Mouse (Mus musculus) neutrophil, adult 5-6 weeks (primary cell): ENCODE data around the gene Mrpl43. TPM values are rescaled to one million over a fixed set of nuclear protein-coding genes. Genes with fewer than 3 reads are reported as not detected.

Experiments used
- ATAC-seq: fragments of 151-379, 151-347 bp; 2 replicates; pipeline ENCODE4 v1.8.0; 2017; ENCODE audit warnings: mild to moderate bottlenecking, moderate TSS enrichment; ENCODE audit not compliant: insufficient number of reproducible peaks, poor library complexity, low FRiP score, severe bottlenecking; ENCODE audit errors: extremely low read depth
- total RNA-seq: library from RNA; stranded (forward); fragments of 200-1000 nt; gene quantifications from 2 replicates; pipeline ENCODE4 v1.2.3, GENCODE M21; 2017

Gene Mrpl43
- total RNA-seq, 1 experiment from 2014 or later: 31.8 TPM

DNA sequence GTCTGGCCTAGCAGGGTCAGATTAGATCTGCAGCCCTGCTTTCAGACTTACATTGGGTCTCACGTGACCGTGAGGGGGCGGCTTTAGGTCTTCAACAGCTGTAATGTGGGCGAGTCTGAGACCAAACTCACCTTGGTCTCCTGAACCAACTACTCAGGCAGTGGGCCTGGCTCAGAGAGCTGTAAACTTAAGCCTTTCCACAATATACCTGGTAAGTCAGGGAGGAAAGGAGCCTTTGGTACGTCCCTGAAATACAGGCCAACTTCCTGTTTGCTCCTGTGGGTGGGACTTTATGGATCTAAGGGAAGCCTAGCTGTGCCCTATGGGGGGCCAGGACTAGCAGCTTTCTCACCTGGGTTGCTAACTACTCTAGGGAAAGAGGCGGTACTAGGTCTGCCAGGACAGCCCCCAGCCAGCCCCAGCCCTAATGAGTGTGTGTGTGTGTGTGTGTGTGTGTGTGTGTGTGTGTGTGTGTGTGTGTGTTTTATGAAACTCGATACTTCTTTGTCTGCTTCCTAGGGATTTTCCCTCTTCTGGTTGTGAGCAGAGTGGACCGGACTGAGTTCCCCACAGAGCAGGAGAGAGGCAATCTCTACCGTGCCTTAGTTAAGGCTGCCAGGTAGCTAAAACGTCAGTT, 8.2 kb upstream of the Mrpl43 start, which contains the start of gene Lzts2:
Lzts2 (plus strand) TSS at position 80 of the 637 bp plus-strand sequence.
- no peak for ATAC-seq

DNA sequence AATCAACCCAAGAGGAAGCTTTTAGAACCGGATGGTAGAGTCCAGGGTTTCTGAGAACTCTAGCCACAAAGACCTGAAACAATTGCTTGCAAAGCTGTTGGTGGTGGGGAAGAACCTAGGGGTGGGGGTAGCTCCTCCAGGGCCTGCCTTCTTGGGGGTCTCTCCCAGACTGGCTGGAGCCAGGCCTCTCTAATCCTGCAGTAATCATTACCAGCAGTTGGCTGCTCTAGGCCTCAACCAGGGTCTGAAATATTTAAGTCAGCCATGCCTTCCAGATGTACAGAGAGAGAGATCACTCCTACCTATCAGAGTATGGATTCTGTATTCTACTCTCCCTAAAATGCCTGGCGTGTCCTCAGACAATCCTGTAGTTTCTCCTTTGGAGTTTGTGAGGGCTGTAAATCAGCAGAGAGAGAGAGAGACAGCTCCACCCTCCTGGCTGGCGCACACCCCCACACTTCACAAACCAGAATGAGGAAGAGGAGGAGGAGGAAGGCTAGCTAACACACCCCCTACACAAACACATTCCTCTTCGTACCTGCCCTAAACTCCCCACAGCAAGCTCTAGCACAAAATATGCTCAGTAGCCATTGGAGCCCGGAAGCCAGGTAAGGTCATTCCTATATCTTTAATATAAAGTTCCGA, 7.5 kb upstream of the Mrpl43 start:
- no peak for ATAC-seq

DNA sequence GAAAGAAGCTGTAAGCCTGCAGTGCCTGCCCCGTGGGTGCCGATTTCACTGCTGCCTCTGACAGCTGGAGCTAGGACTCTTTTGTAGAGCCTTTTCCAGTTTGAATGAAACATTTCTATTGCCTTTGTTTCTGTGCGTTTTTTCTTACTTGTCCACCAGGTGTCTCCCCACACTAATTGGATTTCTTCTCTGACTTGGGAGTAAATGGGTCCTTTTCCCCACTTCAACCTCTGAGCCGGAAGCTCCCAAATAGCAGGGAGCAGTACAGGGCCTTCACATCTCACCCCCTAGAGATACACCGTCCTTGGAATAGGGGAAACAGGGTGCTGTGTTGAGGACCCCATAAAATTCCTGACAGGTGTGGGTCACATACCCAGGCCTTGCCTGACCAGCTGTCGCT, 6.4 kb upstream of the Mrpl43 start:
- ATAC-seq: no peak

DNA sequence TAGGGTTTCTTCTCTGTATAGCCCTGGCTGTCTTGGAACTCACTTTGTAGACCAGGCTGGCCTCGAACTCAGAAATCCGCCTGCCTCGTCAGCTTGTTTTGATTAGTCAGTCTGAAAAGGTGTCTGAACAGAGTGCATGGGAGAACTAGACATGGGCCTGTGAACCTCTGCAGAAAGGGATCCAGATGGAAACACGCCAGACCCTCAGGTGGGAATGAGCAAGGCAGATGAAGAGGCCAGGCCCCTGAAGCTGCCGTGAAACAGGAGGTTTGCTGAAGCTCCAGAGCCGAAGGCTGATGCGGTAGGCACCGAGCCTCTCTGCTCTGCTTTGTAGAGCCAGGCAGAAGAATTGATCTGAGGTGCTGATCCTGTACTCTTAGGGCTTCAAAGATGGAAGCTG, 6.0 kb upstream of the Mrpl43 start:
- ATAC-seq: no peak

DNA sequence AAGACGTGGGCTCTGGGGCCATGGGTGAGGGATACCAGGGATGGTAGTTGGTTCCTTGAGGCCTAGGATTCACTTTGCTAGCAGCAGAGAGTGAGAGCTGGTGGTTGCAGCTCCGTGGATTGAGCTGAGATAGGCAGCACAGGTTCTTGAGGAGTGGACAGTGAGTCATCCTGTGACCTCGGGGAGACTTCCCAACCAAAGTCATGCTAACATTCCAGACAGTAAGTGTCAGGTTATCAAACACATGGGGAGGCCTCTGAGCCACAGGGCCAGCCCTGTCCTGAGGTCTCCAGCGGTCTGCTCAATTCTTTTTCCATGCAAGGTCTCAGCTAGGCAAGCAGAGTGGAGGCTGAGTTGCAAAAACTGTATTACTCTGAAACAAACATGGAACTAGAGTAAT, 4.4 kb upstream of the Mrpl43 start:
- no peak for ATAC-seq

DNA sequence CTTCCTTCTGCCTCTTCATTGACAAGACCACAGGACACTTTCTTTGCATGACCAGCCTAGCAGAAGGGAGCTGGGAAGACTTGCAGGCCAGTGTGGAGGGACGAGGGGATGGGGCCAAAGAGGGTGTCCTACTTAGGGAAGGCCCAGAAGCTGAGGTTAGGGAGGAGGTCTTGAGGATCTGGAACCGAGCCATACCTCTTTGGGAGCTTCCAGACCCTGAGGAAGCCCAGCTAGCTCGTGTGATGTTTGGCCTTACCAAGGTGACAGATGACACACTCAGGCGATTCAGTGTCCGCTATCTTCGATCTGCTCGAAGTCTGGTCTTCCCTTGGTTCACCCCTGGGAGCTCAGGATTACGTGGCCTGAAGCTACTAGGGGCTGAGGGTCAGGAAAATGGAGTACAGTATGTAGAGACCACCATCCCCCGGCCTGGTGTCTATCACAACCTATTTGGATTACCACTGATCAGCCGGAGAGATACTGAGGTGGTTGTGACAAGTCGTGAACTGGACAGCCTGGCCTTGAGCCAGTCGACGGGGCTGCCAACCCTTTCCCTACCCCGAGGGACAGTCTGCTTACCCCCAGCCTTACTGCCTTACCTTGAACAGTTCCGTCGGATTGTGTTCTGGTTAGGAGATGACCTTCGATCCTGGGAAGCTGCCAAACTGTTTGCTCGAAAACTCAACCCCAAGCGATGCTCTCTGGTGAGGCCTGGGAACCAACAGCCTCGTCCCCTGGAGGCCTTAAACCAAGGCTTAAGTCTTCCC, 1.4 kb upstream of the Mrpl43 start:
- ATAC-seq: no peak

DNA sequence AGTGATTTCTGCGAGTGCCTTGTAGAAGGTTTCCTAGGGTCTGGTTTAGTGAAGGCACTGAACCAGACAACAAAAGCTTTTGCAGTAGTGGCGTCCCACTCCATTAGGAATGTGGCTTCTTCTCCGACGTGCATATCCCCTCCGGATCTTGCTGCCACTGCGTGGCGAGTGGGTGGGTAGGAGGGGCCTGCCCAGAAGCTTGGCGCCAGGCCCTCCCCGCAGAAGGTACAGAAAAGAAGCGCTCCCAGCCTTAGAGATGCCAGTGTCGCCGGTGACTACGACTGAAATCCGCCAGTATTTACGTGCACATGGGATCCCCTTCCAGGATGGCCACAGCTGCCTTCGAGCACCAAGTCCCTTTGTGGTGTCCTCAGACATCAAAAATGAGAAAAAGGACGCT, 779 bp upstream of the Mrpl43 start:
- no peak for ATAC-seq

DNA sequence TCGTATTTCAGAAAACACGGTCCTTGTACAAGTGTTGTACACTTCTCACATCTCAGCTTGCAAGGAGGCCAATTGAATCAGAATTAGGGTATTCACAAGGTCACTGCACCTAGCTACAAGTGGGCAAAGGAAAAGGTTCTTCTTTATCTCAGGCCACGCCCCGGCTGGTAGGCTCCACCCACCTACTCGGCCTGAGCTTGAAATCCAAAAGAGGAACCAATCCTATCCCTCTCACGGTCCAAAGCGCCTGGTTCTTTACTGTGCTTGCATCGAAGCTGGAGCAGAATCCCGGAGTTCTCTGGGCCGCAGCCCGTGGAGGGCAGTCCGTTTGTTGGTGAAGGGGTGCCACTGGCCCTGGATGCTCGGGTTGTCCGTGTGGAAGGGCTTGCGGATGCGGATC, 798 bp downstream of the Mrpl43 start, which contains the start of gene Twnk:
Twnk (plus strand) TSS at position 220 of the 400 bp plus-strand sequence.
- peak; percentile 71 for ATAC-seq

DNA sequence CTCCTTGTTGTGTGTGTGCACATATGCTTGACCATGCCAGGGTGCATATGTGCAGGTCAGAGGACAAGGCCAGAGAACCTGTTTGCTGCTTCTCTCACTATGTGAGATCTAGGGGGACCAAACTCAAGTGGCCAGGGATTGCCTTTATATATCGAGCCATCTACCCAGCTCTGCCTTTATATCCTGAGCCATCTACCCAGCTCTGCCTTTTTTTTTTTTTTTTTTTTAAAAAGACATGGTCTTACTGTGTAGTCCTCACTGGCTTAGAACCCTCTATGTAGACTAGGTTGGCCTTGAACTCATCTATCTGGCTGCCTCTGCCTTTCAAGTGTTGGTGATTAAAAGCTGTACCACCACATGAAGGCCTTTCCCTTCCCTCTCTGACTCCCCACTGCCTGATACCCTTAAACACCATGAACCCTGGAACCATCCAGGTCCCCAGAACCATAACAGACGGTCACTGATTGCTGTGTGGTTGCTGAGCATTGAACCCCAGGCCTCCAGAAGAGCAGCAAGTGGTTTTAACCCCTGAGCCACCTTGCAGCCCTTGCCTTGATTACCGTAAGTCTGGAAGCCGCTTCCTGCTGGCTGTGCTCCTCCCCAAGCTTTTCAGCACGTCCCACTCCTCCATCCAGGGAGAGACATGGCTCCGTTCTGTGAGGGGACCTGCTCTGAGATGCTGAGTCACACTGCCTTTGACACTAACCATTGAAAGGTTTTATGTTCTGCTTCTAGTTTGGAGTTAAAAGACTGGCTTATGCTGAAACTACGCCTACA, 2.3 kb downstream of the Mrpl43 start:
- no peak for ATAC-seq

DNA sequence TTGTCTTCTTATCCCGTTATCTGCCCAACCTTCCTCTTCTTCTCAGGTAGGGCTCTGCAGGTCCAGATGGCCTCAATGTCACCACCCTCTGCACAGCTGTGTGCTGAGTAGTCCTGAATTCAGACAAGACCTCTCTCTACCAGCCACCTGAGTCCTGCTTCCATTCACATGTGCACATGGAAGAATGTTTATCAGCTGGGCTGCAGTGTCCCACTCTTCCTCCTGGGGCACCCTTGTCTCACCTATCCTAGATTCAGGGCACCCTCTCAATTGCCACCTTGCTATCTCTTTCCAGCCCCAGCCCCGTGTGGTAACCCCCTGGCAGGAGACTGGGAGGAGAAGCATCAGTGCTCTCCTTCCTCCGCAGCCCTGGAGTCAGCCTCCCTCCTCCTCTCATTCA, 3.9 kb downstream of the Mrpl43 start:
- no peak for ATAC-seq

DNA sequence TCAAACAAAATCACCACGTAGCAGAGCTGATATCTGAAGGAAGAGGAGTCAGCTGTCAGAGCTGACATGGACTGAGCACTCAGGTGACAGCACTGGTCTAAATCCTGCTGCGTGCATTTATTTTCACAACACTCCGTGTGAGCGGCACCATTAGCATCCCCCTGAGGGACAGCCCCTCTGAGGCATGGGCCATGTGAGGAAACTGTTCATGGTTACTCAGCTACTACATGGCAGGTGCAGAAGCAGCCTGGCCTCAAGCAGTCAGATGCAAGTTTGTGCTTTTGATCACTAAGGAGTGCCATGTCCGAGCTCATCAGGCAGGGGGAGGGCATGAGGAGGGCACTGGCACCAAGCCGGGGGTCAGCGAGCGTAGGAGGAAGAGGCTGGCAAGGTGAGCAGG, 6.6 kb downstream of the Mrpl43 start:
- ATAC-seq: no peak

DNA sequence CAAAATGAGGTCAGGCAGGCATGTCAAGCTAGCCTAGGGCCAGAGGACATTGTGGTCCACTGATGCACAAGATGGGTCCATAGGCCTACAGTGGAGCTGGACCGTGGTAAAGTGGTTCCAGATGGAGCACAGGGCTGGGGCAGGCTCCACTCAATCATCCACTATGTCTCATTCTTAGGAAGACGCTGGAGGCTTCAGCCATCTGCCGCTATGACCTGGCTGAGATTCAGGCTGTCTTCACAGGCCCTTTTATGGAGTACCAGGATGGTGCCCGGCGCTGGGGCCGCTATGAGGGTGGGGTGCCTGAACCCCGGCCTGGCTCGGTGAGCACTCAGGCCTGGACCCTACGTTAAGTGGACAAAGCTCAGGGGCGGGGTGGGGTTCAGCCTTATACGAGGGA, 8.5 kb downstream of the Mrpl43 start:
- no peak for ATAC-seq

DNA sequence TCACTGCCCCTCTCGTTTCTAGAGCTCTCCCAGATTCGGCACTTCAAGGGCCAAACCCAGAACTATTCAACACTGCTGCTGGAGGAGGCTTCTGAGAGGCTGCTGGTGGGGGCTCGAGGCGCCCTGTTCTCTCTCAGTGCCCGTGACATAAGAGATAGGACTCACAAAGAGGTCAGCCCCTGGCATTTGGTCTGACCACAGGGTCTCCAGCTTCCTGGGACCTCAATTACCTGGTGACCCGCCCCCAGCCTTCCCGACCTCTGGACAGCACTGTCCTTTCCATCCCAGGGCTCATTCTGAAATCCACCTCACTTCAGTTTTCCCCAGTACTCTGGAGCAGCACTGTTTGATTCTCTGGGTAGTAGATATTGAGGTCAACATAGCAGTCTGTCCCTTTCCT, 13.5 kb downstream of the Mrpl43 start:
- ATAC-seq: no peak

DNA sequence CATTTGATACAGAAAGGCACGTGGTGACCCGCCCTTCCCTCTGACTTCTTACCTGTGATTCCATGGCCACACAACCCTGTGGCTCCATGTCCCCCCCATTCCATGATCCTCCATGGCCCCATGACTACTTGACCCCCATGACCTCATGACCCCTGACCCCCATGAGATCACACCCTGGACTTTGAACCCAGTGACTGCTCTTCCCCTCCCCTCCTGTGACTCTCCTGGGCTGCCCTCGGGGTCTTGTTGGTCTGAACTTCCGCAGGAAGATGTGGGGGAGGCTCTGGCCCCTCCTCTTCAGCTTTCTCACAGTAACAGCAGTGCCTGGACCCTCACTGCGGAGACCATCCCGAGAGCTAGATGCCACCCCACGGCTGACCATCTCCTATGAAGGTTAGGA, 14.0 kb downstream of the Mrpl43 start:
- no peak for ATAC-seq

DNA sequence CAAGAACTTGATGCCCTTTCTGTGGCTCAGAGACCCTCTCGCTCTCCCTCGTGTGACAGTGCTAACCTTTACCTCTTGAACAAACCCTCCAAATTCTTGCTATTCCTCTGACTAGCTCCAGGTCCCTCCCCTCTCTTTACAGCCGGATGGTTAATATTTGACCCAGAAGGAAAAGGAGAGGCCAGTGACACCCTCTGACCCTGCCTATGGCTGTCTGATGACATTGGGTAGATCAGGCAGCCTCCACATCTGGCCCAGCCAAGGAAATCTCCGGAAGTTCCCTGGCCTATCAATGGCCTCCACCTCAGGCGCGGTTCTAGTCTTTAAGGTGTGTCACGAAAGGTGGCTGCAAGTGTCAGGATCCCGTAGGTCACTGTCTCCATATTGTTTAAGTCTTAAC, 15.2 kb downstream of the Mrpl43 start:
- ATAC-seq: no peak

DNA sequence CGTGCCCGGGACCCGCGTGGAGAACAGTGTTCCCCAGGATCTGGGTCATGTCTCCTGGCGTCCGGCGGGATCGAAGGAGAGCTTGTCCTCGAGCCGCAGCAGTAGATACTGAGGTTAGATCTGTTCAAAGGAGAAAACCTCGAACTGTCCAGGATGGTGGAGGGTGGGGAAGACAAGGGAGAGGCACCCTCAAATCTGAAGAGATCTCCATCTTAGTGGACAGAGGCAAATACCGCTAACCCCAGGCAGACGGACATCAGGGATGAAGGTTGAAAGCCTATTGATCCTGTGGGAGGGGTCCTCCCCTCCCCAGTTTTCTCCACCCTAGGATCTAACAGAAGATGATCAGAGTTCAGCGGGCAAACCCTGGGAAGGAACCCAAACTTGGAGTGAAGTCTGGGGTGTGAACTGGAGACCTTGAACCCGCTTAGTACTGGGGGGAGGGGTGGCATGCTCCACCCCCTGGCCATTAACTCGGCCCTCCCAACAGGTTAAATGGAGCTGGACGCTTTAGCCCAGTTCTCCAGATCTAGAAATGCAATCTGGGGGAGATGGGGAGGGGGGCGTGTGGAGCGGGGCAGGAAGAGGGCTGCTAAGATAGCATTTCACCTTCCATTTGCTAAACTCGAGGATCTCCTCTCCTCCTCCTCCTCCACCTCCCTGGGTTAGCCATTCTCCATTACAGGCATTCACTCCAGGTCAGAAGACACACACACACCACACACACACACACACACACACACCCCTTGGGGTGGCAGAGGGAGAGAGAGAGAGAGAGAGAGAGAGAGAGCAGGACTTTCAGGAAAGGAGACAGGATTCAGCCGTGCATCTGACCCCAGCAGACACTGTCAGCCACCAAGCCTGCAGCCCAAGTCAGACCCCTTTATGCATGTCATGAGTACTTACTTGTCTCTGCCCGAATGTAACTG, 16.4 kb downstream of the Mrpl43 start:
- ATAC-seq: no peak

DNA sequence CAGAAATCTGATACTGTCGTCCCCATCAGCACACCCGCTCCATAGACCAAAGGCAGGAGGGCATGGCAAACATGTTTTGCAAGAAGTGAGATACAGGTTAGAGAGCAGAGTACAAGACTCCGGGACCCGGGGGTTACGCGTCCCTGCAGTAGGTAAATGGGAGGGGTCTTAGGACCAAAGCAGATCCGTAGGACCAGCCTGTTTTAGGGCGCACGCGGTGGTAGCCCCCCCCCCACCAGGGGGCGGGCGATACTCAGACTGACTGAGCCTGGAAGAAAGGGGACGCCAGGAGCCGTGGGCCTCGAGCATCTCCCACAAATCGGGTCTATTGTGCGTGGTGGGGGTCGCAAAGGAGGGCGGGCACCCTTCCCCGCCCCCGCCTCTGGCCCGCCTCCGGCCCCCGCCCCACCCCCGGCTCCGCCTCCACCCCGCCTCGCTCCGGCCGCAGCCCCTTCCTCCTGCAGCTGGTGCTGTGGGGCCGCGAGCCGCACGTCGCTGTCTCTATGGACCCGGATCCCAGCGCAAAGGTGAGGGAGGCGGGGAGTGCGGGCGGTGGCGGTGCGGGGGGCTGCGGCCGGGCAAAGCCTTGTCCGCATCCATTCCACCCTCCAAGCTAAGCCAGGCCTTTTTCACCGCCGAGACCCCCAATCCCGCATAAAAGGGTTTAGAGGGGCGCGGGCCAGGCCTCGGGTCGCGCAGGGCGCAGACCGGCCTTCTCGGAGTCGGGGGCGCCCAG, 17.2 kb downstream of the Mrpl43 start, which contains the start of gene Sema4g:
Sema4g (plus strand) TSS at position 271 of the 736 bp plus-strand sequence.
- no peak for ATAC-seq

DNA sequence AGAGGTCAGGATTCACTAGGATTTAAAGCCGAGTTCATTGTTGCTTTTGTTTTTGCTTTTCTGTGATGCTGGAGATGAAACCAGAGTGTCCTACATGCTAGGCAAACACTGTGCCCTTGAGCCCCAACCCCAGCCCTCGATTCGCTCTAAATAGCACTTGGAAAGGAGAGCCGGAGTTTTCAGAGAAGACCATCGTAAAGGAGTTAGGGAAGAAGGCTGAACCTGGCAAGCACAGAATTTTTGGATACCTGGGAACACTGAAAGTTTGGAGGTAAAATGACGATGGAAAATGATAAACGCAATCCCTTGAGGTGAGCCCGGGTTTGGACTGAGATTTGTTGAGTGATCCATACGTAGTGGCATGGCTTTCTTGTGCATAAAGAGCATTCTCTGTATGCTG, 17.9 kb downstream of the Mrpl43 start:
- ATAC-seq: no peak
